Mouse (Mus musculus) stomach, embryonic 15.5 days (tissue): ENCODE data around the gene Fbln2. TPM values are rescaled to one million over a fixed set of nuclear protein-coding genes. Genes with fewer than 3 reads are reported as not detected.
A peak's percentile ranks its signal among the peaks of the same experiment; 100 is the strongest.

Experiments
- ATAC-seq: fragments of 200-750 bp; cut with Nextera tagmentation; 2 replicates; pipeline ENCODE4 v1.8.0; 2017; ENCODE audit warnings: low read depth, moderate number of reproducible peaks, moderate TSS enrichment; ENCODE audit not compliant: insufficient read depth, low FRiP score
- H3K27ac ChIP-seq: fragments of 300-500 bp; sonication (generic); 2 replicates; pipeline ENCODE4 v1.5.1; 2015; ENCODE audit warnings: mild to moderate bottlenecking, inconsistent platforms
- H3K27me3 ChIP-seq: fragments of 300-500 bp; sonication (generic); replicated peaks from 2 replicates; pipeline ENCODE4 v1.6.1; 2015; ENCODE audit warnings: inconsistent platforms
- H3K36me3 ChIP-seq: fragments of 300-500 bp; sonication (generic); 2 replicates; pipeline ENCODE4 v1.6.1; 2015; ENCODE audit warnings: inconsistent platforms
- H3K4me1 ChIP-seq: fragments of 300-500 bp; sonication (generic); 2 replicates; pipeline ENCODE4 v1.6.1; 2015; ENCODE audit warnings: inconsistent platforms
- H3K4me2 ChIP-seq: fragments of 300-500 bp; sonication (generic); 2 replicates; pipeline ENCODE4 v1.6.1; 2015; ENCODE audit warnings: mild to moderate bottlenecking, inconsistent platforms
- H3K4me3 ChIP-seq: fragments of 300-500 bp; sonication (generic); replicated peaks from 2 replicates; pipeline ENCODE4 v1.5.1; 2015; ENCODE audit warnings: inconsistent platforms
- H3K9ac ChIP-seq: fragments of 300-500 bp; sonication (generic); 2 replicates; pipeline ENCODE4 v1.6.1; 2015; ENCODE audit warnings: inconsistent platforms
- H3K9me3 ChIP-seq: fragments of 300-500 bp; sonication (generic); 2 replicates; pipeline ENCODE4 v1.6.1; 2016; ENCODE audit warnings: inconsistent platforms
- WGBS: fragments of 180-500 bp; shearing (Covaris S2); methylation state at CpG from one replicate; pipeline ENCODE4 v1.1.7; 2015; 5-methylcytosine and 5-hydroxymethylcytosine counted together
- polyA plus RNA-seq: library from polyadenylated mRNA; unstranded; fragments of >200 nt; fragmentation: Nextera tagmentation; extraction: Ambion mirVana; gene quantifications from 2 replicates; pipeline ENCODE4 v1.2.1, GENCODE M21; 2015

The Fbln2 gene
- polyA plus RNA-seq, 1 experiment from 2014 or later = 58.1 TPM

- Histone ChIP-seq H3K9me3 (no peaks in the 10 kb centered on the region), H3K27ac (no peak overlapping the region), H3K4me2 (no peak overlapping the region), H3K4me3 (no peak overlapping the region), H3K27me3 (0 out of 2 replicates have a peak, but pooled peaks cover 4% of the 10 kb centered on the region), H3K4me1 (peaks cover 6% of the 10 kb centered on the region), H3K36me3 (no peaks in the 10 kb centered on the region), H3K9ac (no peak overlapping the region)
- no peak for ATAC-seq
- WGBS = 68% methylated on average over 1 of the region's 1 CpGs
Observed at GRCm38 (mm10) chr6:91215454-91215853, 3.2 kb downstream of the Fbln2 start.

DNA sequence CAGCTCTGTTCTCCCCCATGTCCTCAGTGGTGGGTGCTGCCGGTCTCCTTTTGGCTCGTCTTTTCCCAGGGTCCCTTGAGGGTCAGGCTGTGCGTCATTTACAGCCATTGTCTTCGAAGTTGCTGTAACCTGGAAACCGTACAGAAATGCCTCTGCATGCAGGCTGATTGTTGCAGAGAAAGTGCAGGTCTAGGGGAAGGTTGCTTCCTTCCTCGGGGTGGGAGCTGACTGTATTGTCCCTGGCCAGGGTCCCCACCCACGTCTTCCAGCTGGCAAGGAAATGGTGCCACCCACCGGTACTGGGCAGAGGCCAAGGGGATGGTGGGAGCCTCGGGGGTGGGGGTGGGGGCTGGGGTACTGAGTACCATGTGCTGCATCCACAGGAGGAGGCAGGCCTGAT is 6.2 kb downstream of the Fbln2 start:
- no peak overlapping the region for H3K27ac ChIP-seq
- H3K9me3 ChIP-seq = no peaks in the 10 kb centered on the region
- WGBS = 67% methylated on average over 9 of the region's 9 CpGs
- 0 out of 2 replicates have a peak, but pooled peaks cover 2% of the 10 kb centered on the region for H3K27me3 ChIP-seq
- no peak for ATAC-seq
- H3K4me1 ChIP-seq = no peaks in the 10 kb centered on the region
- no peak overlapping the region for H3K4me3 ChIP-seq
- H3K9ac ChIP-seq = no peak overlapping the region
- H3K36me3 ChIP-seq = no peaks in the 10 kb centered on the region
- no peak overlapping the region for H3K4me2 ChIP-seq

DNA sequence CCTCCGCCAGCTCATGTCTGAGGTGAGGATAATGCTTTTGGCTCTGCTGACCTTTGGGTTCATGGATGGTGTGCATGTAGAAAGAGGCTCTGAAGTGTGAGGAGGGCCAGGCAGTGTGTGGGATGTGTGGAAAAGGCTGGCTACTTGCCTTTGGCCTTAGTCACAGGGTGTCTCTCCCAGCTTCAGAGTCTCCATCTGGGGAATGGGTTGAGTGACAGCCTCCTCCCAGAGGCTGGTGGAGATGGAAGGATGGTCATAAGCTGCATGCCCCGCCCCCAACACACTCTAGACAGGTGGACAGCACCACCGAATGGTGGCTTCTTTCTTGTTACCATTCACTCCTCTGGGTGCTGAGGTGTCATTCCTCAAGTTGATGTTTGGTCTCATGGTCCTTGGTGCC is 6.6 kb downstream of the Fbln2 start:
- no peaks in the 10 kb centered on the region for H3K9me3 ChIP-seq
- no peaks in the 10 kb centered on the region for H3K27me3 ChIP-seq
- no peak for ATAC-seq
- no peaks in the 10 kb centered on the region for H3K4me1 ChIP-seq
- no peak overlapping the region for H3K9ac ChIP-seq
- WGBS = 55% methylated on average over 3 of the region's 3 CpGs
- no peak overlapping the region for H3K27ac ChIP-seq
- H3K36me3 ChIP-seq = no peaks in the 10 kb centered on the region
- H3K4me2 ChIP-seq = no peak overlapping the region
- no peak overlapping the region for H3K4me3 ChIP-seq

GRCm38 (mm10) chr6:91220062-91220461 is 7.8 kb downstream of the Fbln2 start:
- no peak overlapping the region for H3K9ac ChIP-seq
- no peaks in the 10 kb centered on the region for H3K36me3 ChIP-seq
- no peak overlapping the region for H3K4me2 ChIP-seq
- no peak overlapping the region for H3K4me3 ChIP-seq
- H3K4me1 ChIP-seq = no peaks in the 10 kb centered on the region
- no peak overlapping the region for H3K27ac ChIP-seq
- no peaks in the 10 kb centered on the region for H3K27me3 ChIP-seq
- H3K9me3 ChIP-seq = no peaks in the 10 kb centered on the region
- no peak for ATAC-seq

DNA sequence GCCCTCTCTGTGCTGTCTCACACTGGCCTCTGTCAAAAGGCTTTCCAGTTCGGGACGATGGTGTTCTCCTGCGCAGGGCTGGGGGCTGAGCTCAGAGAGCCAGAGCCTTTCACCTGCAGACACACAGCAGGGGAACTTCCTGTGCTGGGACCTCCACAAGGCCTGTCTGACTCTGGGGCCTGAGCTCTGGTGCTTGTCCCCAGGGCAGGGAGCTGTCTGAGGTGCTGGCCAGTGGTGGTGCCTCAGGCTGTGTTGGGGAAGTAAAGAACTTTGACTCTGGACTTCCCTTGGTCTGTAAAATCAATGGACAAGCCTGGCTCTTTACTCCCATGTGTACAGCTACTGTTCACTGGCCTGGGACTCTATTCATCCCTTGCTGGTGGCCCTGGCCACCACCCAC is 8.8 kb downstream of the Fbln2 start:
- ATAC-seq = no peak
- H3K4me3 ChIP-seq = no peak overlapping the region
- H3K9ac ChIP-seq = no peak overlapping the region
- no peaks in the 10 kb centered on the region for H3K36me3 ChIP-seq
- H3K9me3 ChIP-seq = no peaks in the 10 kb centered on the region
- H3K4me2 ChIP-seq = no peak overlapping the region
- H3K4me1 ChIP-seq = no peaks in the 10 kb centered on the region
- H3K27ac ChIP-seq = no peak overlapping the region
- no peaks in the 10 kb centered on the region for H3K27me3 ChIP-seq
- 1% methylated on average over 3 of the region's 3 CpGs for WGBS

DNA sequence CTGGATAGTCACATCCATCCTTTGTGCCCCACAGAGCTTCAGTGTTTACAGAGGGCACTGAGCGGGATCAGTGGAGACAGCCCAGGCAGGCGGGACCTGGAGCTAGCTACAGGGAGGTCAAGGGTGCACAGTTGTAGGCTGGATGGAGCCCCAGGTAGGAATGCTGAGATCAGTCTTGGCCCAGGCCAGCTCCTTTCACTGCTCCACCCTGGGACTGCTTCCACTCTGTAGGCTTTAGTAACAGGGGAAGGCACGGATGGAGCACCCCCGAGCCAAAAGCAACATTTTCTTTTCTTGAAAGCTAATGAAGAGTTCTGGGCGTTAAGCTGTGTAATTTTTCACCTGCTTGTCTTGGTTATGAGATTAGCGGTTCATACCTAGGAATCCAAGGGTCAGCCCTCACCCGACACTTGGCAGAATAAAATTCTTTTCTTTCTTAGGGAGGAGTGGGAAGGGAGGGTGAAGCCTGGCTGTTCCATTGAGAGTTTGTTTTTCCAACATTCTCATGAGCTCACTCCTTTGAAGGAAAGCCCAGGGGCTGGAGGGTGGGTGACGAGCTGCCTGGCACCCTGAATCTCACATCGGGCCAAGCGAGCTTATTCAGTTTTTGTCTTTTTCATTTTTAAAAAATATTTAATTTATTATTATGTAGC is 10.6 kb downstream of the Fbln2 start:
- Histone ChIP-seq H3K9me3 (no peaks in the 10 kb centered on the region), H3K36me3 (no peaks in the 10 kb centered on the region), H3K4me1 (no peaks in the 10 kb centered on the region), H3K27me3 (no peaks in the 10 kb centered on the region), H3K4me3 (no peak overlapping the region), H3K27ac (no peak overlapping the region), H3K9ac (no peak overlapping the region), H3K4me2 (no peak overlapping the region)
- WGBS = 49% methylated on average over 10 of the region's 10 CpGs
- ATAC-seq = peak; percentile 71; the same call in 1 of the 2 replicates

DNA sequence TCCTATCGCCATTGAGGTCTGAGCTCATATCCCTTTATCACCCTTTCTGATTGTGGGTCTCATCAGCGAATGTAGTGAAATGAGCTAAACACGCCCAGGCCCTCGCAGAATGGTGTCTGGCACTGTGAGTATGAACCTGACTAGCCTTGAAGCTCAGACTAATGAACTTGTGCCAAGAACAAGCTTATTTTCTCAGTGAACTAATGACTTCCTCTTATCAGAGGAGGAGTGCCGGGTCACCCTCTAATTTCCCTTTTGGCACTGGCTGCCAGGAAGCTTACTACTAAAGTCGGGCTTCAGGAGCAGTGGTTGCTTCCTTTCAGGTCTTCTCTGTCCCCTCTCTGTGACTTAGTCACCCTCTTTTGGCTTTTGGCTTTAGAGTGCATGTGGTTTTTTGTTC is 12.7 kb downstream of the Fbln2 start:
- Histone ChIP-seq H3K27ac (no peak overlapping the region), H3K4me2 (no peak overlapping the region), H3K9ac (no peak overlapping the region), H3K9me3 (no peaks in the 10 kb centered on the region), H3K4me1 (no peaks in the 10 kb centered on the region), H3K27me3 (no peaks in the 10 kb centered on the region), H3K36me3 (no peaks in the 10 kb centered on the region), H3K4me3 (no peak overlapping the region)
- 66% methylated on average over 6 of the region's 6 CpGs for WGBS
- no peak for ATAC-seq

- no peak for ATAC-seq
- Histone ChIP-seq H3K4me1 (no peaks in the 10 kb centered on the region), H3K27me3 (no peaks in the 10 kb centered on the region), H3K4me3 (no peak overlapping the region), H3K36me3 (no peaks in the 10 kb centered on the region), H3K9ac (no peak overlapping the region), H3K27ac (no peak overlapping the region), H3K4me2 (no peak overlapping the region), H3K9me3 (no peaks in the 10 kb centered on the region)
- WGBS = 67% methylated on average over 4 of the region's 4 CpGs
Observed at GRCm38 (mm10) chr6:91225346-91225745, 13.1 kb downstream of the Fbln2 start.

DNA sequence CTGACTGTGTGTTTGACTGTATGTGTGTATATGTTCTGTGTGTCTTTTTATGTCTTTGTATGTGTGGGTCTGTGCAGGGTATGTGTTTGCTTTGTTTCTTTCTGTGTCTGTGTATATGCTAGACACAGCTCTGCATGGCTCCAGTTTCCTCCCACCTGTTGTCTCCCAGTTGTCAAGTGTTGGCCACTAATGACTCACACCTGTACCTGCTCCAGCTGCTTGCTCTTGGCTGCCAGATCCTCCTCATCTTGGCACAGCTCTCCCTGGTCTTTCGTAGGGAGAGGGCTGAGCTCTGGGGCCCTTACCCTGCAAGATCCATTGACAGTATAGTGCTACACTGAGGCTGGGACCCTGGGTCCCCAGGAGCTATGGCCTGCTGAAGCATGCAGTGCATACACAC is 13.8 kb downstream of the Fbln2 start:
- Histone ChIP-seq H3K27me3 (no peaks in the 10 kb centered on the region), H3K4me2 (no peak overlapping the region), H3K36me3 (no peaks in the 10 kb centered on the region), H3K27ac (no peak overlapping the region), H3K9me3 (no peaks in the 10 kb centered on the region), H3K4me3 (no peak overlapping the region), H3K4me1 (no peaks in the 10 kb centered on the region), H3K9ac (no peak overlapping the region)
- no peak for ATAC-seq
- 30% methylated on average over 1 of the region's 1 CpGs for WGBS

DNA sequence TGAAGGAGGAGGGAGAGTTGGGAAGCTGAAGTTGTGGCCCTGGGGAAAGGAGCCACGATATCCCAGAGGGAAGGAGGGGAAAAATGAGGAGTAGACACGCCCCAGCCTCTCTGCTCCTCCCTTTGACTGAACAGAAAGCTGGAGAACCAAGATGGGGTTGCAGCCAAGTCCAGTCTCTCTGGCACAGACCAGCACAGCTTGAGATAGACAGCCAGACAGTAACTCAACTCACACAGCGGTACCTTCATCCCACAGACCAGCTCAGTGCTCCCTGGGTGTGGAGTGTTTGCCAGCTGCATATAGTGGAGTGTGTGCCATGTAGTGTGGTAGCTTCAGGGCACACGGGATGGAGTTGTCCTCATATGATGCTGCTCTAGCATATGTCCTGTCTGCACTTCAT is 16.7 kb downstream of the Fbln2 start:
- Histone ChIP-seq H3K9me3 (no peaks in the 10 kb centered on the region), H3K36me3 (no peaks in the 10 kb centered on the region), H3K4me3 (no peak overlapping the region), H3K27ac (no peak overlapping the region), H3K4me2 (no peak overlapping the region), H3K9ac (no peak overlapping the region), H3K27me3 (no peaks in the 10 kb centered on the region), H3K4me1 (no peaks in the 10 kb centered on the region)
- WGBS = 57% methylated on average over 4 of the region's 4 CpGs
- ATAC-seq = no peak

- ATAC-seq = no peak
- Histone ChIP-seq H3K36me3 (no peaks in the 10 kb centered on the region), H3K27ac (no peak overlapping the region), H3K4me2 (no peak overlapping the region), H3K9me3 (no peaks in the 10 kb centered on the region), H3K27me3 (no peaks in the 10 kb centered on the region), H3K9ac (no peak overlapping the region), H3K4me1 (peaks cover 2% of the 10 kb centered on the region; the same call in 1 of the 2 replicates), H3K4me3 (no peak overlapping the region)
- 88% methylated on average over 5 of the region's 5 CpGs for WGBS
Observed at GRCm38 (mm10) chr6:91231000-91231399, 18.7 kb downstream of the Fbln2 start.

- no peak overlapping the region for H3K9ac ChIP-seq
- no peaks in the 10 kb centered on the region for H3K36me3 ChIP-seq
- H3K4me3 ChIP-seq = no peak overlapping the region
- WGBS = 77% methylated on average over 4 of the region's 4 CpGs
- H3K27me3 ChIP-seq = no peaks in the 10 kb centered on the region
- no peaks in the 10 kb centered on the region for H3K9me3 ChIP-seq
- no peak for ATAC-seq
- no peak overlapping the region for H3K4me2 ChIP-seq
- H3K27ac ChIP-seq = no peak overlapping the region
- H3K4me1 ChIP-seq = peaks cover 6% of the 10 kb centered on the region; the same call in 1 of the 2 replicates
Observed at GRCm38 (mm10) chr6:91231523-91231922, 19.3 kb downstream of the Fbln2 start.

- Histone ChIP-seq H3K4me3 (no peak overlapping the region), H3K36me3 (no peaks in the 10 kb centered on the region), H3K9ac (no peak overlapping the region), H3K9me3 (no peaks in the 10 kb centered on the region), H3K27ac (no peak overlapping the region), H3K4me1 (peaks cover 6% of the 10 kb centered on the region; the same call in 1 of the 2 replicates), H3K4me2 (no peak overlapping the region), H3K27me3 (no peaks in the 10 kb centered on the region)
- WGBS = 76% methylated on average over 12 of the region's 12 CpGs
- no peak for ATAC-seq
Observed at GRCm38 (mm10) chr6:91233011-91233410, 20.8 kb downstream of the Fbln2 start.
